Mouse (Mus musculus) spleen, postnatal 10 days (tissue): Measurements from ENCODE around the gene Acan.

ENCODE experiments used
- DNase-seq, 2 experiments: peaks; one replicate each; pipeline ENCODE4 v3.0.0; 2021 to 2022; ENCODE audit warnings: low spot score in 2 of 2

Gene Acan

DNA sequence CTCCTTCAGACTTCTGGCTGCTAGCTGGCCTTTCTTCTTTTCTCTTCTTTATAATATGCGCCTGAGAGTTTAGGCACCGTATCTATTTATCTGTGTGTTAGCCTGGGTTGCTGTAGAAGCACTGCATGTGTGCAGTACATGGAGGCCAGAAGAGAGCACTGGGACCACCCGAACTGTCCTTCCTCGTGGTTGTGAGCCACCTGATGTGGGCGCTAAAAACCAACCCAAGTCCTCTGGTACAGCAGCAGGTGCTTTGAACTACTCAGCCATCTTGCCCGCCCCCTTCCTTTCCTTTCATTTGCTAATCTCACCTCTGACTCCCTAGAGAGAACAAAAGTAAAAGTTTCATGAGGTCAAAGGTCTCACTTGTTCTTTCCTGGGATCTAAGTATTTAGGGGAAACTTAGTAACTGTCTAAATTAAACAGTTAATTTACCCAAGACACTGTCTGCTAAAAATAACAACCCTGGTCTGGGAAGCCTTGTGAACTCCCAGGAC is 86.1 kb downstream of the Acan start:
- DNase-seq: no peak

DNA sequence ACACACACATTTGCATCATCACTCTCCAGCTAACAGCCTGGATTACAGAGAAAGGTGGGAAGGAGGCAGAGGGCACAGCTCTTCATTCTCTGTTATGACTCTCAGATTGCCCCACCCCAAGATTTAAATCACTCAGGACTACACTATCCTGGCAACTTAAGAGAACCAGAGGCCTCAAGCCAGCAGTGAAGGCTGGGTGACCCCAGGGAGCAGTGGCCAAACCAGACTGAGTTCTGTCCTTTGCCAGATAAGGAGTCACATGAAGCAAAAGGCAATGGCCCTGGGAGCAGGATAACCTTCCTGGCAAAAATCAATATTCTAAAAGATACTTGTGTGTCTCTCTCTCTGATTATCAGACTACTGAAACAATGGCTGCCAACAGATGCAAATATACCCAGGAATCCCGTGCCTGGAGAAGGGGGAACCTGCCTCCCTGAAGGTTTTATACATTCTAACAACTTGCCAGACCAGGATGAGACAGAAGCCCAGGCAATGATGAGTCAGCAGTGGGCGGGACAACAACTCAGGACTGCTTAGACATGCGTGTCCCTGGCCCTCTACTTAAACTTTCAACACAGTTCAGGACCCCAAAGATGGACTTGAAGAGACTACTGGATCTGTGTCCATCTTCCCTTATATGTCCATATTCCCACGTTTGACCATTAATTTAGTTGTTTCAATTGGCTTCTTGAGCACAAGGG is 86.8 kb downstream of the Acan start:
- DNase-seq: no peak

DNA sequence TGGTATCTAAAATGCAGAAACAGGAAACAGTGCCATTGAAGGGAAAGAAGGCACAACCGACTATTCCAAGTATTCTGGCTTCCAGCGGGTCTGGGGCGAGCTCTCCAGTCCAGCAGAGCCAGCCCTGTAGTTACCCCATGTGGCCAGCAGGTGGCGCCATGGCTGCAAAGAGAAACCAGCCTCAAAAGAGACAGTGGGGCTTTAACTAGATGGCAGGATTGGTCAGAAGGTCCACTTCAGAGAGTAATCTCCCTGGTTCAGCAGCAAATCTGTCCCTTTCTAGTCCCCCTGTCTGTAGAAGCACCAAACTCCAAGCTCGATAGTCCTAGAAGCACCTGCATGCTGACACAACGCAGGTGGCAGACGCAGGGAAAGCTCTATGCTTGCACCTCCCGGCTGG is 87.6 kb downstream of the Acan start:
- DNase-seq: peak; percentile 62 to 80

DNA sequence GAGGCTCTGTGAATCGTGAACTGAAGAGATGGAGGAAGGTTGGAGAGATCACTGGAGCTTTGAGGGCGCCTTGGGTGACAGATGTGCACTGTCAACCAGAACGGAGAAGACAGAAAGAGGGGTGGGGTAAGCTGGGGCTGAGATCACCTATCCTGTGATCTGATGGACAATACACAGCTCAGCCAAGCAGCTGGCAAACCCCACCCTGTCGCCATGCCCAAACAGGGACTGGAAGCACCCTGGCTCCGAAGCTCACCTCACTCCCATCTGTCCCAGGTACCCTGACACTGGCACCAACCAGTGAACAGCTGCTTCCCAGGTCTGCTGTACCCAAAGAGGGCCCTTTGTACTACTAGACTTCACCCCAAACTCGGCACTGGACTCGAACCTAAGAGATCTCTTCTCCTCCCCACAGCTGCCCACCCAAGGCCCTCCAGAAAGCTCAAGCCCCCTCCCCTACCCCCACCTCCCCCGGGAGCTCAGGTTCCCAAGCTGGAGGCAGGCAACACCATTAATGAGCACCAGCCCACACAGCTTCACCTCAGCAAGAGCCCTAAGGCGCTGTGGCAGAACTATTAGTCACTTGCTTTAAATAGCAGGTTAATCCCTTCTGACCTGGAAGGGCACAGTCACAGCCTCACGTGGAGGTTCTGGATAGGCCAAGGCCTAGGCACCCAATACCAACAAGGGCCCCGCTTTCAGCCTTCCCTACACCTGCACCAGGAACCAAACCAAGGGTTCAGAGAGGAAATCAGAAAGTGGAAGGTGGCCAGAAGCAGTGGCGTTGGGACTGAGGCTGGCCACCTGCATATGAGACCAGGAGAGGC is 93.9 kb downstream of the Acan start:
- DNase-seq: no peak

DNA sequence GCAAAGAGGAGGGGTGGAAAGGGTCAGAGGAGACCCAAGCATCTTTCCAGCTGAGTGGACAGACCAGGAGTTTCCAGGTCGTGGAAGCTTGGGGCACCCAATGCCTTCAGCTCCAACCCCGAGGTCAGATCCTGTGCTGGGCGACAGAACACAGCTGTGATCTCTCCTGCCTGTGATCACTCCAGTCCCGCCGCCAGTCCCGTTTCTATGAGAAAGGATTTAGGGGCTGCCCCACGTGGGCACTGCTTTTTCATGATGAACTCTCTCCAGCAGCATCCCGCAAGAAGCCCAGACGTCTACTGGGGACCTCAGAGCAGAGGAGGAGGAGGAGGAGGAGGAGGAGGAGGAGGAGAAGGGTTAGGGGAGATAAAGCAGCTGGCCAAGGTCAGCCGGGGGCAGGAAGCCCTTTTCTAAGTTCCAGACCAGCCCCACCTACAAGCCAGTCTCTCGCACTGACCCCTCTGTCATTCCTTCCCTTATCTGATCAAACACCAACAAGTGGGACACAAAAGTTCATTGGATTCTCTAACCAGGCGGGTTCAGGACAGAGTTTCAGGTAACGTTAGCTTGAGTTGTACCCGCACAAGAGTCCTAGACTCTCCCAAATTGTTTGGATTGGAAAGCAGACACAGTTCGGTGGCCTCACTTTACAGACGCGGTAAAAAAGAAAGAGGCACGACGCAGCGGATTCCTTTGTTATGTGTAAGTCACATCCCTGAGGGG is 94.8 kb downstream of the Acan start:
- no peak for DNase-seq

DNA sequence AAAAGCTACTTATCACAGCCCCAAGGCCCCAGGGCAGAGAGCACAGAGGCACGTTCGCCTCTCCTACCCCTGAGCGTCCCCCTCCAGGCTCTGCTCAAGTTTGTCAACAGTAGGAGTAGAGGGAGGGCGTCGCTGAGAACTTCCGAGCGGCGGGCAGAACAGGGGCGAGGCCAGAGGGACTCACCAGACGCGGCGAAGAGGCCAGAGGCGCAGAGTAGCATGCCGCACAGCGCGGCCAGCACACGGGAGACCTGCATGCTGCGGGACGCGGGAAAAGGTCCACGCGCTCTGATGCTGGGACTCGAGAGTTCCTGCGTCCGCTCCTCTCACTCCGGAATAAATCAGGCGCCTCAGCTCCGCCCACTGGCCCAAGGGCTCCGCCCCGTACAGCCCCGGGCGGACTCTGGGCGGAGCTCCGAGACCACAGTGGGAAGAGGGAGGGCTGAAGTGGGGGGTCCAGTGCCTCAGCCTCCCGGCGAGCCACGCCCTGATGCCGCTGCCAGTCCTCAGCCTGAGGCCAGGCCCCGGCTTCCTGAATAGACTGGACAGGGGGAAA is 95.5 kb downstream of the Acan start, which contains the start of gene Mfge8:
Gene Mfge8 (minus strand): TSS at position 350 of the 556 bp plus-strand sequence.
- peak; percentile 55 to 78 for DNase-seq

DNA sequence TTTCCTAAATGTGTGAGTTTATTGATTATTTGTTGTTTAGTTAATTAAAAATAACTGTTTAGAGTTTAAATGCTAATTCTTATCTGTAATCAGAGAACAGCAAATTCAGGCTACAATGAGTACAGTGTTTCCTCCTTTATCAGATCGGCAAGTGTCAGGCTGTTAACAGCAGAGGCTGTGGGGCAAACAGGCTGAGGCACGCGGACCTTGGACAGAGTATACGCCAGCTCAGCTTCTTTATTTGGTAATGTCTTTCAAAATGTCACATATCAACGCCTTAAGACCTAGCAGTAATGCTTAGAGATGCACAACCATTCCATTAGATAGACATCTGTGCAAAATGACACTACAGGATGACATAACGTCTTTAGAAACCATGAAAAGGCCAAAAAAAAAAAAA is 96.2 kb downstream of the Acan start:
- DNase-seq: no peak

DNA sequence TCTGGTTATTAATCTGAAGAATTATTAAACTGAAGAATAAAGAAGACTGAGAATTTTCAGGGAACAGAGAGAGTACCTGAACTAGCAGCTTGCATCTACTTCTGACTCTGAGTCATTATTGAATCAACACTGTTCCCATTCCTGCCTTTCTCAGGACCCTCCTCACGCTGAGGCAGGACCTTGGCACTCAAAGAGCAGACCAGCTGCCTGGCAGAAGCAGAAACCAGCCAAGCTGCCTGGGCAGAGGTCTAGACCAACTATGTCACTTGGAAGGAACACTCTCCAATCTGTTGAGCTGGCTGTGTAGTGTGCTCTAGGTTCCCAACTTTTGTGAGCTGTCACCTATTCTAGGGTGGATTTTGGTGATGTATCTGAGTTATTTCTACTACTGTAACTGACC is 106.1 kb downstream of the Acan start:
- no peak for DNase-seq
